Comparison of ENCODE assay signal across 12 mouse cellular contexts in the genomic region with DNA sequence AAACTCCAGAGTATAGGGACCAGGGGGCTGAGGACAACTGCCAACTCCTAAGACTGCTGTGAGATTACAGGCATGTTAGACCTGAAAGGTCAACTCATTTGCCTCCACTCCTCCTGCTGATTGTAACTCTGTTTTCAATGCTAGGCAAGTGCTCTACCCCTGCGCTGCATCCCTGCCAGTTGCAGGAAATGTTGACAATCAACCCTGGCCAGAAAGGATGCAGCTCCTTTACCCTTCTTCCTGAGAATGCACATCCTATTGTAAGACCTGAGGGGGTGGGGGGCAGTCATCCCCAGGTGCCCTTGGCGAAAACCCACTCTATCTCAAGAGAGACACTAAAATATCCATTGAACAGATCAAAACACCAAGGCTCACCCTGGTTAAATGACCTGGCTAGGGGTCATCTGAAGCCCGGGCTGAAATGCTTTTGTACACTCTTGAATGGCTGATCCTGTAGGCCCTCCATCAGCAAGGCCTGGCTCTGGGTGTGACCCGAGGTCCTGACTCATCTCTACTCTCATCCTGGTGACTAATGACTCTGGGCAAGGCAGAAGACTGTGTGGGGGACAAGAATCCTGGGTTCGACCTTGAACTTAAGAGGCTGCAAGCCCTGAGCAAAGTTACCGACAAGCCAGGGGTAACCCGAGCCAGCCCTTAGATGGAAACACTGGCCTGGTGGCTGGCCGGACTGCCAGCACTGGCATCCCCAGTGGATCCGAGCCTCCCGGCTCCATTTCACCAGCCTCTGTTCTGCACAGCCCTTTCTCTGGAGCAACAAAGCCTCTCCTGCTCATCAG. TPM values are rescaled to one million over a fixed set of nuclear protein-coding genes. Genes with fewer than 3 reads are reported as not detected.
DNase-seq lines count a peak whose midpoint lies in the region; ATAC-seq and TF ChIP-seq lines count a peak whose summit lies in the region.
"Had no signal": no experiment of that assay in that cellular context is flagged by ENCODE, and none has a peak within 500 bp of the region (broad histone marks: within the 10 kb centered on the region; RNA-seq: fewer than 3 reads in every experiment).

No protein-coding gene starts in this region.

- no peaks in the 10 kb centered on the region for H3K27me3 ChIP-seq in hindbrain, embryonic 11.5 days (ENCODE audit: control insufficient read depth, insufficient read depth, low read length)
- no peaks in the 10 kb centered on the region for H3K27me3 ChIP-seq in hindbrain, embryonic 16.5 days (replicated peaks; ENCODE audit: control insufficient read depth, insufficient read depth, low read length)
- H3K27me3 ChIP-seq in ES-Bruce4 (ENCODE audit: control insufficient read depth, insufficient read depth, low read length, poor library complexity, severe bottlenecking) = no peaks in the 10 kb centered on the region
- H3K27me3 ChIP-seq in limb, embryonic 10.5 days (ENCODE audit: low read depth, poor library complexity, severe bottlenecking) = no peaks in the 10 kb centered on the region

- no peaks in the 10 kb centered on the region for H3K9me3 ChIP-seq in hindbrain, embryonic 11.5 days (ENCODE audit: control insufficient read depth, low read length)
- no peaks in the 10 kb centered on the region for H3K9me3 ChIP-seq in hindbrain, embryonic 16.5 days (ENCODE audit: control insufficient read depth, low read length)
- no peaks in the 10 kb centered on the region for H3K9me3 ChIP-seq in ES-Bruce4 (replicated peaks; ENCODE audit: control insufficient read depth, insufficient read depth, low read length, poor library complexity, severe bottlenecking)
- H3K9me3 ChIP-seq in limb, embryonic 10.5 days (replicated peaks) = no peaks in the 10 kb centered on the region

- no peak for DNase-seq in hindbrain, embryonic 11.5 days (ENCODE audit: low spot score)
- peak; percentile 77 for DNase-seq in adrenal gland, postnatal 14 days
- DNase-seq in limb, embryonic 10.5 days (ENCODE audit: low spot score) = no peak
- DNase-seq in urinary bladder, postnatal 14 days (ENCODE audit: low spot score) = no peak
- no peak for DNase-seq in left cerebral cortex, postnatal 25 days (ENCODE audit: low spot score in 2 of 2)
- DNase-seq: lung, embryonic 14.5 days; thymus, postnatal 14 days had no signal

- TF ChIP-seq POLR2A in ES-Bruce4 (IDR thresholded peaks at IDR 0.05; ENCODE audit: insufficient read depth, low read length) = no peak

- 0 out of 2 replicates have a peak overlapping the region, but pooled peaks have one; percentile 8 for H3K27ac ChIP-seq in hindbrain, embryonic 11.5 days (ENCODE audit: low read depth, low read length)
- H3K27ac ChIP-seq in hindbrain, embryonic 16.5 days (ENCODE audit: low read depth, low read length) = no peak overlapping the region
- peak overlapping the region; percentile 12; the same call in 1 of the 2 replicates for H3K27ac ChIP-seq in ES-Bruce4 (ENCODE audit: insufficient read depth, low read length)
- H3K27ac ChIP-seq in limb, embryonic 10.5 days = 0 out of 2 replicates have a peak overlapping the region, but pooled peaks have one; percentile 12
- H3K27ac ChIP-seq: left cerebral cortex, adult 2 months had no signal

- H3K4me2 ChIP-seq in hindbrain, embryonic 11.5 days (replicated peaks; ENCODE audit: low read depth, low read length) = no peak overlapping the region
- no peak overlapping the region for H3K4me2 ChIP-seq in hindbrain, embryonic 16.5 days (ENCODE audit: low read length)
- H3K4me2 ChIP-seq: lung, embryonic 14.5 days had no signal

- intact Hi-C loops in left cerebral cortex, postnatal 25 days (cut with DNase I) = no loop called here

- H3K4me1 ChIP-seq in hindbrain, embryonic 11.5 days (replicated peaks; ENCODE audit: control insufficient read depth, insufficient read depth, low read length) = peaks cover 3% of the 10 kb centered on the region; the same call in 1 of the 2 replicates
- H3K4me1 ChIP-seq in hindbrain, embryonic 16.5 days (ENCODE audit: control insufficient read depth, insufficient read depth, low read depth, low read length) = peaks cover 18% of the 10 kb centered on the region
- H3K4me1 ChIP-seq in ES-Bruce4 (ENCODE audit: control insufficient read depth, insufficient read depth, low read length) = peaks cover 7% of the 10 kb centered on the region
- H3K4me1 ChIP-seq in limb, embryonic 10.5 days = peaks cover 69% of the 10 kb centered on the region

- H3K4me3 ChIP-seq in hindbrain, embryonic 11.5 days (ENCODE audit: low read depth, low read length) = no peak overlapping the region
- no peak overlapping the region for H3K4me3 ChIP-seq in hindbrain, embryonic 16.5 days (ENCODE audit: low read length)
- H3K4me3 ChIP-seq in ES-Bruce4 (ENCODE audit: low read depth, low read length) = no peak overlapping the region
- H3K4me3 ChIP-seq in limb, embryonic 10.5 days = no peak overlapping the region
- H3K4me3 ChIP-seq: left cerebral cortex, adult 2 months had no signal

- H3K36me3 ChIP-seq in hindbrain, embryonic 11.5 days (ENCODE audit: control insufficient read depth, insufficient read depth, low read length) = no peaks in the 10 kb centered on the region
- no peaks in the 10 kb centered on the region for H3K36me3 ChIP-seq in hindbrain, embryonic 16.5 days (ENCODE audit: control insufficient read depth, insufficient read depth, low read length)
- H3K36me3 ChIP-seq in ES-Bruce4 (ENCODE audit: control insufficient read depth, insufficient read depth, low read length, poor library complexity, severe bottlenecking) = no peaks in the 10 kb centered on the region
- H3K36me3 ChIP-seq in limb, embryonic 10.5 days = peaks cover 11% of the 10 kb centered on the region

- no peak for TF ChIP-seq EP300 in ES-Bruce4 (IDR thresholded peaks at IDR 0.05; ENCODE audit: insufficient read depth, low read depth, low read length)

- H3K9ac ChIP-seq in hindbrain, embryonic 11.5 days (ENCODE audit: low read depth, low read length) = no peak overlapping the region
- H3K9ac ChIP-seq in hindbrain, embryonic 16.5 days (ENCODE audit: low read depth, low read length) = no peak overlapping the region
- no peak overlapping the region for H3K9ac ChIP-seq in ES-Bruce4 (ENCODE audit: low read depth, poor library complexity, severe bottlenecking)
- H3K9ac ChIP-seq: lung, embryonic 14.5 days had no signal

- no peak for ATAC-seq in hindbrain, embryonic 11.5 days (ENCODE audit: low FRiP score)
- ATAC-seq in hindbrain, embryonic 16.5 days = no peak
- no peak for ATAC-seq in monocyte, adult 5-6 weeks (replicated peaks; ENCODE audit: insufficient number of reproducible peaks, low FRiP score, low TSS enrichment, poor library complexity, severe bottlenecking)
- ATAC-seq: intestine, postnatal 0 days had no signal

- no peak for TF ChIP-seq CTCF in ES-Bruce4 (IDR thresholded peaks at IDR 0.05; ENCODE audit: low read depth, low read length)

- WGBS in hindbrain, embryonic 11.5 days = 69% methylated on average over 10 of the region's 10 CpGs
- WGBS in hindbrain, embryonic 16.5 days = 65% methylated on average over 10 of the region's 10 CpGs
- 68% methylated on average over 10 of the region's 10 CpGs for WGBS in limb, embryonic 10.5 days

RNA-seq across cellular contexts. Expression of a gene that starts 32.2 kb away (rescaled TPM):
- polyA plus RNA-seq in hindbrain, embryonic 11.5 days (2014; fragmentation: Nextera tagmentation; extraction: Ambion mirVana) = 43.3 and 49.5 TPM in 2 replicates
- 21.6 and 26.4 TPM in 2 replicates for polyA plus RNA-seq in hindbrain, embryonic 16.5 days (2015; fragmentation: Nextera tagmentation; extraction: Ambion mirVana)
- 11.3 and 14.4 TPM in 2 replicates for polyA plus RNA-seq in ES-Bruce4 (2011; ENCODE audit: insufficient read depth, insufficient read length, low read depth, missing spikeins)
- total RNA-seq in adrenal gland, postnatal 14 days (2021) = 18.7 and 22.0 TPM in 2 replicates
- 23.6 and 29.4 TPM in 2 replicates for polyA plus RNA-seq in limb, embryonic 10.5 days (2016; fragmentation: Nextera tagmentation; extraction: Ambion mirVana)
- total RNA-seq in left cerebral cortex, postnatal 25 days (2021) = 10 to 100 TPM; 25.3 TPM
- not detected in 3 replicates for total RNA-seq in monocyte, adult 5-6 weeks (2017)
